Mouse (Mus musculus): ENCODE results near the gene Hist2h2aa2. TPM values are rescaled to one million over a fixed set of nuclear protein-coding genes. Genes with fewer than 3 reads are reported as not detected.

Hist2h2aa2 gene
- total RNA-seq, 2 experiments from 2014 or later = 213 to 222 TPM

- DNase-seq = no peak
These were observed 41.9 kb downstream of the Hist2h2aa2 start for GRCm38 (mm10) chr3:96198181-96198580.

GRCm38 (mm10) chr3:96197129-96197749 is 42.8 kb downstream of the Hist2h2aa2 start:
- peak; percentile 83 for DNase-seq

GRCm38 (mm10) chr3:96196437-96197128 is 43.5 kb downstream of the Hist2h2aa2 start:
- no peak for DNase-seq

GRCm38 (mm10) chr3:96195616-96196313 is 44.3 kb downstream of the Hist2h2aa2 start:
- no peak for DNase-seq

- DNase-seq = no peak
These were observed 45.1 kb downstream of the Hist2h2aa2 start for GRCm38 (mm10) chr3:96194966-96195365.

GRCm38 (mm10) chr3:96192977-96193376 is 47.1 kb downstream of the Hist2h2aa2 start:
- DNase-seq = no peak

Small RNA genes within 50 kb of the gene (microRNA-seq; reads per million reads assigned to microRNA genes)
- gene Gm44492 (ENCODE audit: borderline replicate concordance in 2 of 2) = 0 reads per million in 2 experiments
- 0 reads per million in 2 experiments for gene Gm47311 (ENCODE audit: borderline replicate concordance in 2 of 2)
- gene Gm47313 (ENCODE audit: borderline replicate concordance in 2 of 2) = 0 reads per million in 2 experiments

Other genes starting within 250 kb of the Hist2h2aa2 start
- gene Plekho1, start 244.3 kb downstream of the Hist2h2aa2 start, total RNA-seq (2021) = 10 to 100 TPM; 23.2 to 39.8 TPM
- 10 to 100 TPM; 17.0 to 22.2 TPM for gene Vps45, start 181.8 kb downstream of the Hist2h2aa2 start, total RNA-seq (2021)
- gene Otud7b, start 135.7 kb downstream of the Hist2h2aa2 start, total RNA-seq (2021) = 10 to 100 TPM; 52.5 to 54.4 TPM
- gene Mtmr11, start 78.3 kb downstream of the Hist2h2aa2 start, total RNA-seq (2021) = 1 to 10 TPM; 2.5 to 4.1 TPM
- 10 to 100 TPM in 1 of 2 experiments, 1 to 10 TPM in 1; 8.8 to 10.3 TPM for gene Sf3b4, start 67.9 kb downstream of the Hist2h2aa2 start, total RNA-seq (2021)
- 1 to 10 TPM in 1 of 2 experiments, under 1 TPM in 1; 0.92 to 1.3 TPM for gene Sv2a, start 59.1 kb downstream of the Hist2h2aa2 start, total RNA-seq (2021)
- 10 to 100 TPM; 22.4 to 28.2 TPM for gene Bola1, start 20.6 kb downstream of the Hist2h2aa2 start, total RNA-seq (2021)
- gene Hist2h2ab, start 20.4 kb downstream of the Hist2h2aa2 start, total RNA-seq (2021) = 1 to 10 TPM; 1.7 TPM
- gene Hist2h2ac, start 19.4 kb downstream of the Hist2h2aa2 start, total RNA-seq (2021) = 10 to 100 TPM; 12.1 to 12.5 TPM
- 1 to 10 TPM; 4.5 to 5.3 TPM for gene Hist2h2be, start 19.2 kb downstream of the Hist2h2aa2 start, total RNA-seq (2021)
- 10 to 100 TPM in 1 of 2 experiments, 1 to 10 TPM in 1; 7.1 to 11.4 TPM for gene Hist2h3c2, start 1.1 kb downstream of the Hist2h2aa2 start, total RNA-seq (2021)
- gene Hist2h2aa1, start 5.2 kb upstream of the Hist2h2aa2 start, total RNA-seq (2021) = 1 to 10 TPM; 4.9 to 5.7 TPM
- gene Hist2h3c1, start 6.4 kb upstream of the Hist2h2aa2 start, total RNA-seq (2021) = not detected
- gene Hist2h4, start 23.0 kb upstream of the Hist2h2aa2 start, total RNA-seq (2021) = 1 to 10 TPM; 7.5 to 8.7 TPM
- 10 to 100 TPM; 24.6 to 29.5 TPM for gene Hist2h3b, start 28.4 kb upstream of the Hist2h2aa2 start, total RNA-seq (2021)
- gene Hist2h2bb, start 29.5 kb upstream of the Hist2h2aa2 start, total RNA-seq (2021) = 10 to 100 TPM; 30.8 to 37.0 TPM
- under 1 TPM; 0.33 to 0.40 TPM for gene Fcgr1, start 53.7 kb upstream of the Hist2h2aa2 start, total RNA-seq (2021)
- gene BC107364, start 212.0 kb upstream of the Hist2h2aa2 start, total RNA-seq (2021) = not detected